Mouse (Mus musculus) retina, adult 2 months (tissue): ENCODE data around the gene 1700109H08Rik.
"Not testable (repeated sequence)": the region's sequence is repeated elsewhere in the genome, so short reads cannot be mapped to it uniquely, and the experiment has no call there.

ENCODE experiments used
- DNase-seq: peaks from one replicate; pipeline ENCODE4 v3.0.0-alpha.2; 2012; ENCODE audit warnings: low read depth, low spot score

Gene 1700109H08Rik

GRCm38 (mm10) chr5:3598766-3599165 is 27.4 kb downstream of the 1700109H08Rik start:
- DNase-seq: no peak

- no peak for DNase-seq
Observed at GRCm38 (mm10) chr5:3600298-3600697, 28.9 kb downstream of the 1700109H08Rik start.

- DNase-seq: no peak
Observed at GRCm38 (mm10) chr5:3600790-3601189, 29.4 kb downstream of the 1700109H08Rik start.

- DNase-seq: no peak
Observed at GRCm38 (mm10) chr5:3607114-3607513, 35.7 kb downstream of the 1700109H08Rik start.

- no peak for DNase-seq
Observed at GRCm38 (mm10) chr5:3609241-3609640, 37.9 kb downstream of the 1700109H08Rik start.

GRCm38 (mm10) chr5:3611835-3612234 is 40.5 kb downstream of the 1700109H08Rik start:
- not testable (repeated sequence) for DNase-seq

- DNase-seq: no peak
Observed at GRCm38 (mm10) chr5:3620486-3620885, 49.1 kb downstream of the 1700109H08Rik start.

- DNase-seq: no peak
Observed at GRCm38 (mm10) chr5:3630055-3630454, 58.7 kb downstream of the 1700109H08Rik start.

- DNase-seq: no peak
Observed at GRCm38 (mm10) chr5:3631512-3632271, 60.3 kb downstream of the 1700109H08Rik start.

GRCm38 (mm10) chr5:3632285-3632684 is 60.9 kb downstream of the 1700109H08Rik start:
- no peak for DNase-seq

- DNase-seq: no peak
Observed at GRCm38 (mm10) chr5:3633315-3633714, 61.9 kb downstream of the 1700109H08Rik start.

- DNase-seq: no peak
Observed at GRCm38 (mm10) chr5:3633951-3634350, 62.6 kb downstream of the 1700109H08Rik start.
